Mouse (Mus musculus) forebrain, embryonic 16.5 days (tissue): ENCODE data around the gene Dpysl5. TPM values are rescaled to one million over a fixed set of nuclear protein-coding genes. Genes with fewer than 3 reads are reported as not detected.

ENCODE experiments used
- ATAC-seq: fragments of 200-750 bp; cut with Nextera tagmentation; 2 replicates; pipeline ENCODE4 v1.8.0; 2017; ENCODE audit warnings: mild to moderate bottlenecking, moderate library complexity
- H3K27ac ChIP-seq: fragments of 300-500 bp; sonication (generic); 2 replicates; pipeline ENCODE4 v1.5.1; 2014; ENCODE audit warnings: low read length, control low read depth
- H3K27me3 ChIP-seq: fragments of 300-500 bp; sonication (generic); replicated peaks from 2 replicates; pipeline ENCODE4 v1.6.1; 2014; ENCODE audit warnings: low read length; ENCODE audit not compliant: control insufficient read depth, insufficient read depth
- H3K36me3 ChIP-seq: fragments of 300-500 bp; sonication (generic); 2 replicates; pipeline ENCODE4 v1.6.1; 2014; ENCODE audit not compliant: control insufficient read depth, insufficient read depth
- H3K4me1 ChIP-seq: fragments of 300-500 bp; sonication (generic); replicated peaks from 2 replicates; pipeline ENCODE4 v1.6.1; 2014; ENCODE audit warnings: low read length; ENCODE audit not compliant: control insufficient read depth, insufficient read depth
- H3K4me2 ChIP-seq: fragments of 300-500 bp; sonication (generic); 2 replicates; pipeline ENCODE4 v1.6.1; 2014; ENCODE audit warnings: mild to moderate bottlenecking, low read length, control low read depth
- H3K4me3 ChIP-seq: fragments of 300-500 bp; sonication (generic); replicated peaks from 2 replicates; pipeline ENCODE4 v1.5.1; 2014; ENCODE audit warnings: mild to moderate bottlenecking, low read length, control low read depth
- H3K9ac ChIP-seq: fragments of 300-500 bp; sonication (generic); replicated peaks from 2 replicates; pipeline ENCODE4 v1.6.1; 2014; ENCODE audit warnings: low read depth, low read length, control low read depth
- H3K9me3 ChIP-seq: fragments of 300-500 bp; sonication (generic); 2 replicates; pipeline ENCODE4 v1.6.1; 2016; ENCODE audit warnings: low read length; ENCODE audit not compliant: control insufficient read depth
- WGBS: fragments of 180-500 bp; shearing (Covaris S2); extraction: QIAGEN DNeasy Blood & Tissue Kit; methylation state at CpG from one replicate; pipeline ENCODE4 v1.1.7; 2014; 5-methylcytosine and 5-hydroxymethylcytosine counted together
- polyA plus RNA-seq: library from polyadenylated mRNA; unstranded; fragments of >200 nt; fragmentation: Nextera tagmentation; extraction: Ambion mirVana; gene quantifications from 2 replicates; pipeline ENCODE4 v1.2.1, GENCODE M21; 2015

The Dpysl5 gene
- polyA plus RNA-seq, result 274 and 278 TPM in 2 replicates

DNA sequence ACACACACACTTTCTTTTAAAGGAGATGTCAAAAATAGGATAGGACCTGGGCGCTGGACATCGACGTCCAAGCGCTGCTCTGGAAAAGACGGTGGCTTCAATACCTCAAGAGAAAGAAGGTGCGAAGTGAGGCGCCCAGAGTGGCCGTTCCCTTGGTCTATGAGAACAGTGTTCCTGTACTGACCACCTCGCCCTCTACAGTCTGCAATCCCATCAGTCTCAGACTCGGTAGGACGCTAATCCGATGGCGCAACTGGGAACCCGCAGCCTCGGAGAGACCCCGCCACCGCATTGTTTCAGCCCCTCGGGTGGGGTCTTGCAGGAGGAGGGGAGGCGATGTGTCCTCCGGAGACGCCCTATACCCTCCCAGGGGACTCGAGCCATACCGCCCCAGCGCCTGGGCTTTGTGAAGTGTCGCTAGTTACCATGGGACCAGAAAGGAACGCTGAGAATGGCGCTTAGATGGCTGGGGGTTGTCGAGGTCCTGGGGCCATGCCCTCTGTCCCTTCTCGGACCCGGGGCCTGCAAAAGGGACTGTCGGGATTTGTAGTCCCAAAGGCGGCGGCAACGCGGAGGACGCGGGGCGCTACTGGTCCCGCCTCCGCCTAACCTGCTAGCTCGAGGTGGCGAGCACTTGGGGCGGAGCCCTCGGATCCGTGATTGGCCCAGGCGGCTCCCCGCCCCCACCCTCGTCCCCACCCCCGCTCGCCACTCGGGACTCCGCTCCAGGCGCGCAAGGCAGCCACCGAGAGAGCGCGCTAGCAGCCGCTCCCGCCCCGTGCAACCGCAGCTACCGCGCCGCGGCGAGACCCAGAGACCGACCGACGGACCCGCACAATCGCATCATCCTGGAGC is at the start of gene Dpysl5:
Gene Dpysl5, plus strand, starts transcription at position 418 of the 855 bp plus-strand sequence.
- peak; percentile 92 for ATAC-seq
- peak within 1 kb of the TSS; percentile 98 for H3K27ac ChIP-seq
- peak within 1 kb of the TSS; percentile 95 for H3K9ac ChIP-seq
- no peaks in the 10 kb centered on the region for H3K36me3 ChIP-seq
- H3K4me2 ChIP-seq, result peak within 1 kb of the TSS; percentile 77
- peaks cover 27% of the 10 kb centered on the region for H3K4me1 ChIP-seq
- no peaks in the 10 kb centered on the region for H3K27me3 ChIP-seq
- H3K9me3 ChIP-seq, result no peaks in the 10 kb centered on the region
- peak within 1 kb of the TSS; percentile 98 for H3K4me3 ChIP-seq
- WGBS, result under 1% methylated on average over 67 of the region's 71 CpGs

DNA sequence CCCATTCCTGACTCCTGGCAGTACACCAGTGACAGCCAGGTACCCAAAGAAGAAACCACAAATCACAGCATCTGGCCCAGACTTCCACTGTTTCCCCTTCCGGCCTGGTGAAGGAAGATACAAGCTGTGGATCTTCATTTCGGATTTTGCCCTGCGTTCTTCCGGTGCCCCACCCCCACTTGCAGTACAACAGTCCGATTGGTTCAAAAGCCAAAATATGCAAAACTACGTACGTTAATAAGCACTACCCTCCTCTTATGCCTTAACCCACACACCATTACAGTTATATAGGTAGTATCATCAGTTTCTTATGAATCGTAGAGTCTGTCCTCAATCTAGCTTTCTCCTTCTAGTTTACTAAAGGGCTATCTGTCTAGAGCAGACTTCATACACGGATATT is 46.0 kb upstream of the Dpysl5 start:
- 90% methylated on average over 9 of the region's 9 CpGs for WGBS
- Histone ChIP-seq H3K27ac (no peak overlapping the region), H3K9me3 (no peaks in the 10 kb centered on the region), H3K9ac (no peak overlapping the region), H3K27me3 (no peaks in the 10 kb centered on the region), H3K4me3 (no peak overlapping the region), H3K4me1 (peaks cover 19% of the 10 kb centered on the region), H3K4me2 (no peak overlapping the region), H3K36me3 (no peaks in the 10 kb centered on the region)
- ATAC-seq, result no peak

DNA sequence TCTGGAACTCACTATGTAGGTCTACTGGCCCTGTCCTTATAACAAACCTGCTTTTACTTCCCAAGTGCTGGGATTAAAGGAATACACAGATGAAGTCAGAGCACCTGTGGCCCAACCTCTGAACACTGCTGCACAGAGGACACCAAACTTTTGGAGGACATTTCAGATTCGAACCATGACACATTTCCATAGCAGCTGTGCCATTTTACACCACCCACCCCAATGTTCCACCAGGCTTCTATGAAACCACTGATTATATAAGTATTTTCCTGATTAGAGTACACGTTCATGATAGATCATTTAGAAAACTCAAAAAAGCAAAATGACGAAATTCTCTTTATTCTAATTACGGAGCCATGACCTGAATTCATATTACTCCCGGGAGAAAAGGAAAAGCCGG is 45.4 kb upstream of the Dpysl5 start:
- Histone ChIP-seq H3K9me3 (no peaks in the 10 kb centered on the region), H3K4me3 (peak overlapping the region; percentile 69), H3K27me3 (no peaks in the 10 kb centered on the region), H3K4me1 (peaks cover 19% of the 10 kb centered on the region), H3K4me2 (peak overlapping the region; percentile 78), H3K36me3 (no peaks in the 10 kb centered on the region), H3K27ac (no peak overlapping the region), H3K9ac (peak overlapping the region; percentile 55)
- no peak for ATAC-seq
- 55% methylated on average over 6 of the region's 6 CpGs for WGBS

DNA sequence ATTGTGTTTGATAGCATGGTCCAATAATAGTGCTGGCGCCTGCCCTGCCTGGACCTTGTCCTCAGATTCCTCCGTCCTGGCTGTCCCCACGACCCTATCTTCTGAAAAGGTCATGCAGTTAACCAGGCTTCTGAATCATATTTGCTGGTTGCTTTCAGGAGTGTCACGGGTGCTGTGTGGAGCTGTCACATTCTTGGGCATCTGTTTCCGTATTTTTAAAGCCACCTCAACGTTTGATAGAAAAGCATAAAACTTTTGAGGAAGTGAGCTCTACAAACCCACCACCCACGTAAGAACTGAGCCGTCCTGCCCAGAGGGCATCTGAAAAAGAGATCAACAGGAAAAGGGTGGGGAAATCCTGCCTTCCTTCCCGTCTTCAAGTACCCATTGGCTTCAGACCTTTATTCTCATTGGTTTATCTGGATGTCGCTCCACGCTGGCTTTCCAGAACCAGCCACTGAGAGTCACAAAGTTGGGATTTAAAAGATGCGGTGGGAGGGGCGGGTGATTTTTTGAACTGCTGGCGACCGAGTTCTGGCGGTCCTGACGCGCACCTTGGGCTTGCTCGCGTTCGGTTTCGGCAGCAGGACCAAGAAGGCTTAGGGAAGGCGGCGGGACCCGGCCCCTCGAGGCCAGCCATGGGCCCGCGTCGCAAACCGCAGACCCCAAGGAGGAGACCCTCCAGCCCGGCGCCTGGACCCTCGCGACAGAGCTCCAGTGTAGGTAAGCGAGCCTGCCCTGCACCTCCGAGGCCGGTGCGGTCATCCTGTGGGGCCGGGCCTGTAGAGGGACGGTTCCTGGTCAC is 44.8 kb upstream of the Dpysl5 start, which contains the start of gene Cenpa:
Gene Cenpa, plus strand, starts transcription at position 387 of the 805 bp plus-strand sequence.
- H3K27ac ChIP-seq, result 0 out of 2 replicates have a peak within 1 kb of the TSS, but pooled peaks have one; percentile 37
- peak; percentile 98 for ATAC-seq

DNA sequence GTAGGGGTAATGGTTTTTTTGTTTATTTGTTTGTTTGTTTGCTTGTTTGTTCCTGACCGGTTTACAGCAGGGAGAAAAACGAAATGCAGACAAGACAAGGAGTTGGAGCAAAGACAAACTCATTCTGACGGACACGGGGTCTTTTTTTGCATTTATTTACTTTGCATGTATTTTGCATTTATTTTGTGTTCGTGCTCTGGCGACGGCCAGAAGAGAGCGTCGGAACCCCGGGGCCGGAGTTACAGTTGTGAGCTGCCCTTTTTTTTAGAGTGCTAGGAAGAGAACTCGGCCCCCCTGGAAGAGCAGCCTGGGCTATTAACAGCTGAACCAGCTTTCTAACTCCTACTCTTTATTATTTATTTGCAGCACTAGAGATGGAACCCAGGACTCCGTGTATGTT is 44.1 kb upstream of the Dpysl5 start:
- H3K9me3 ChIP-seq, result no peaks in the 10 kb centered on the region
- no peaks in the 10 kb centered on the region for H3K36me3 ChIP-seq
- peak overlapping the region; percentile 69 for H3K4me3 ChIP-seq
- peaks cover 19% of the 10 kb centered on the region for H3K4me1 ChIP-seq
- H3K27ac ChIP-seq, result no peak overlapping the region
- H3K27me3 ChIP-seq, result no peaks in the 10 kb centered on the region
- WGBS, result under 1% methylated on average over 13 of the region's 13 CpGs
- ATAC-seq, result no peak
- H3K4me2 ChIP-seq, result peak overlapping the region; percentile 83
- H3K9ac ChIP-seq, result peak overlapping the region; percentile 67

More for the DNA sequence above, 44.8 kb upstream of the Dpysl5 start, which contains the start of gene Cenpa:
- Histone ChIP-seq H3K9ac (peak within 1 kb of the TSS; percentile 67), H3K27me3 (no peaks in the 10 kb centered on the region), H3K4me1 (peaks cover 19% of the 10 kb centered on the region), H3K9me3 (no peaks in the 10 kb centered on the region), H3K4me2 (peak within 1 kb of the TSS; percentile 83), H3K36me3 (no peaks in the 10 kb centered on the region), H3K4me3 (peak within 1 kb of the TSS; percentile 69)
- WGBS, result under 1% methylated on average over 40 of the region's 40 CpGs

DNA sequence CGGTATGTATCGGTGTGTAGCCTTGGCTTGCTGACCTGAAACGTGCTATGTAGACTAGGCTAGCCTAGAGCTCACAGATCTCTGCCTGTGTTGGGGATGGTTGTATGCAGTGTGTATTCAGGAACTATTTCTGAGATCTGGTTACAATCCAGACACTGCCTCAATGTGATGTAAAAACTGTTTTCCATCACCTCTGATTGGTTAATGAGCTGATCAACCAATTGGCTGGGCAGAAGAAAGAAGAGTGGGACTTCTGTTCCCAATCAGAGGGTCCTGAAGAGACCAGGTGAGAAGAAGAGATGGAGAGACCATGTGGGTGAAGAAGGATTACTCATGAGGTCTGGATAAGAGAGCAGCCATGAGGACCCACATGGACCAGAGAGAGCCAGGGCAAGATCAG is 43.7 kb upstream of the Dpysl5 start:
- Histone ChIP-seq H3K4me3 (peak overlapping the region; percentile 69), H3K9me3 (no peaks in the 10 kb centered on the region), H3K9ac (peak overlapping the region; percentile 67), H3K36me3 (no peaks in the 10 kb centered on the region), H3K4me1 (peaks cover 19% of the 10 kb centered on the region), H3K27ac (no peak overlapping the region), H3K27me3 (no peaks in the 10 kb centered on the region), H3K4me2 (peak overlapping the region; percentile 83)
- no peak for ATAC-seq
- WGBS, result 3% methylated on average over 3 of the region's 3 CpGs

DNA sequence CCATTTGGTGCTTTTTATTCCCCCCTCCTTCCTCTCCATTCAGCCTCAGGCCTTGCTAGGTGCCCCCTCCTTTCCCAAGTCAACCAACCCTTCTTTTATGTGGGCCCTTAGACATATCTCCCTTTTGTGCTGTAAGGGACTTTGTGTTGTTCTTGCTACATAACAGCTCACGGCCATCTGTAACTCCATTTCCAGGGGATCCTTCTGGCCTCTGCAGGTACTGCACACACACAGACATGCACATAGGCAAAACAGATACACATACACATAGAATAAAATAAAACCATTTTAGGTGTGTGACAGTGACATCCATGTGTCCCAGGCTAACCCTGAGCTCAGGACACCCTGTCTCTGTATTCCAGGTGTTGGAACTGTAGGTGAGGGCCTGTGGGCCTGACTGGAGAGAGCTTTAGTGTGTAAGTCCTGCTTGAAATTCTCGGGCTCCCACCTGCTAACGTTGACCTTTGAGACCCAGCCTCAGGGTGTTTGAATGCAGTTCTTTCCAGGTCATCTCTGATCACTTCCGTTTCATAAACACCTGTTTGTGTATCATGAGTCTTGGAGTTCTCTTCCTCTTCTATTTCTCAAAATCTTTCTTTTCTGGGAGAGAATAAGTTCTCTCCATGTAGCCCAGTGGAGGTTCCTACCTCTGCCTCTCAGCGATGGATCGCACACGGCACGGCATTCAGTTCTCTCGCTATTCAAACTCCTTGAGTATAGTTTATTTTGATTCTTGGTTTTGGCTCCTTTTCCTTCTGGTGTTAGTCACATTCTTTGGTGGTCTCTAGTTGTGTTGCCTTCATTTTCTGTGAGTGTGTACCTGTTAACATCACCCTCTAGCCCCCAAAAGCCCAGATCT is 42.5 kb upstream of the Dpysl5 start:
- no peak for ATAC-seq
- Histone ChIP-seq H3K4me3 (no peak overlapping the region), H3K9ac (no peak overlapping the region), H3K27ac (no peak overlapping the region), H3K36me3 (no peaks in the 10 kb centered on the region), H3K4me1 (peaks cover 19% of the 10 kb centered on the region), H3K9me3 (no peaks in the 10 kb centered on the region), H3K27me3 (no peaks in the 10 kb centered on the region), H3K4me2 (no peak overlapping the region)
- WGBS, result 92% methylated on average over 9 of the region's 9 CpGs

DNA sequence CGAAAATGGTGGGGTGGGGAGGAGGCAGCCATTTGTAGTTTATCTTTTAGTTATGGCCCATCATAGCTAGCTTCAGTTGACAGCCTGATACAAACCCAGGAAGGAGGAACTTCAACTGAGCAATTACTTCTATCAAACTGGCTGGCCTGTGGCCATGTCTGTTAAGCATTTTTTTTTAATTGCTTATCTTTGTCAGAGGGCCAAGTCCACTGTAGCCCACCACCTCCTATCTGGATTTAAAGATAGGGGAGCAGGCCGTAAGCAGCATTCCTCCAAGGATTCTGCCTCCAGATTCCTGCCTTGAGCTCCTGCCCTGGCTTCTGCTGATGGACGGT is 41.9 kb upstream of the Dpysl5 start:
- Histone ChIP-seq H3K9me3 (no peaks in the 10 kb centered on the region), H3K27ac (no peak overlapping the region), H3K4me2 (no peak overlapping the region), H3K9ac (no peak overlapping the region), H3K4me1 (peaks cover 19% of the 10 kb centered on the region), H3K27me3 (no peaks in the 10 kb centered on the region), H3K4me3 (no peak overlapping the region), H3K36me3 (no peaks in the 10 kb centered on the region)
- WGBS, result 91% methylated on average over 3 of the region's 3 CpGs
- no peak for ATAC-seq
